Mouse (Mus musculus) gastrocnemius, adult 18-20 months (tissue): ENCODE results near the gene Psmd14. TPM values are rescaled to one million over a fixed set of nuclear protein-coding genes. Genes with fewer than 3 reads are reported as not detected.

Experiments
- DNase-seq: peaks from one replicate; pipeline ENCODE4 v3.0.0; 2021; ENCODE audit warnings: low spot score
- total RNA-seq, 2 experiments: library from RNA; stranded (reverse); gene quantifications; 2 replicates each; pipeline ENCODE4 v1.2.3; 2021

Gene Psmd14
- total RNA-seq, 2 experiments from 2014 or later = 60.1 to 63.9 TPM

DNA sequence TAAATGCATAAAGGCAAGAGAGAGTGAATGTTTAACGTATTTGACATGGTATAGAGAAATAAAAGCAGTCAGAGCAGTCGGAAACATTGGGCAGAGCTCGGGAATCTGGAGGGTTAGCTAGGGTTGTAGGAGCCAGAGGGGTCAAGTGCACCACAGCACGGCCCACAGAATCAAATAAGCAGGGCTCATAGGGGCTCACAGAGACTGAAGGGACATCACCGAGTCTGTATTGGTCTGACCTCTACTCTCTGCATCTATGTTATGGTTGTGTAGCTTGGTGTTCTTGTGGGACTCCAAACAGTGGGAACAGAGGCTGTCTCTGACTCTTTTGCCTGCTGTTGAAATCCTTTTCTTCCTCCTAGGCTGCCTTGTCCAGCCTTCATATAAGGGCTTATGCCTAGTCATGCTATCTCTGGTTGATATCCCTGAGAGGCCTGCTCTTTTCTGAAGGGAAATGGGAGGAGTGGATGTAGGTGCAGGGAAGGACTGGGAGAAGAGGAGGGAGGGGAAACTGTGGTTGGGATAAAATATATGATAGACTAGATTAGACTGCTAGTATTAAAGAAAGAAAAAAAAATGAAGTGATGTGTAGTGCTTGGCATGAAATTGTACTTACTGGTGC is 47.9 kb downstream of the Psmd14 start:
- no peak for DNase-seq

- DNase-seq = no peak
Measured at GRCm38 (mm10) chr2:61760044-61760443, 48.5 kb downstream of the Psmd14 start.

- DNase-seq = no peak
Measured at GRCm38 (mm10) chr2:61764470-61765105, 53.1 kb downstream of the Psmd14 start.

- no peak for DNase-seq
Measured at GRCm38 (mm10) chr2:61765526-61765925, 54.0 kb downstream of the Psmd14 start.

GRCm38 (mm10) chr2:61780794-61781193 is 69.3 kb downstream of the Psmd14 start:
- no peak for DNase-seq

DNA sequence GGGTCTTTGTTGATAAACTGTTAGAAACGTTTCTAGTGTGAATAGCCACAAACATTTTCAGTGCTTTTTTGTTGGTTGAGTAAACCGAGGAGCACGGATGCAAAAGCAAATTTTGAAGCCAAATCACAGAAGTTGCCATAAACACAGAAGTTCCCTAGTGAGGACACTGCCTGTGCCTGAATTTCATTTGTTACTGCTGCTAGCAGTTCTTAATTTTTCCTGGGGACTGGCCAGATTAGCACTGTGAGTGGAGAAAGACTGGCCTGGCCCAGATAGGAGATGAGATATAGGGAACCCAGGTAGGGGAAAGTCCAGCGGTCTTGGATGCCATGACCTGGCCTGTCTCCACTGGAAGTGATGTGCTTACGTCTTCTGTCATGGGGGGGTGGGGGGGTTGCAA is 83.5 kb downstream of the Psmd14 start:
- DNase-seq = no peak

DNA sequence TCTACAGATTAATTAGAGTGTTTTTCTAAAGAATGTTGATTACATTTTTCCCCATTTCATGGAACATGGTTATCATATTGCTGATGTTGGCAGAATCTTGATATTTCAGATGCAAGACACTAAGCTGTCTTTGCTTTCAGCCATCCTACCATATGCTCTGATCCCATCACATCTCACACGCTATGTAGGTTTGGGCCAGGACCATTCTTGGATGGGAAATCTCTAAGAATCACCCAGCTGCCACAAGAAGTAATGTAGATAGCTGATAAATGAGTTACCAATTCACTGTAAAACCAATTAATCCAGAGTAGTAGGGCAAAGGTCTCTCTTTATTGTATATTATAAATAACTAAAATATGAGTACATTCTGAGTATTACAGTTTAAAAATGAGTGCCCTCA is 86.6 kb downstream of the Psmd14 start:
- no peak for DNase-seq

DNA sequence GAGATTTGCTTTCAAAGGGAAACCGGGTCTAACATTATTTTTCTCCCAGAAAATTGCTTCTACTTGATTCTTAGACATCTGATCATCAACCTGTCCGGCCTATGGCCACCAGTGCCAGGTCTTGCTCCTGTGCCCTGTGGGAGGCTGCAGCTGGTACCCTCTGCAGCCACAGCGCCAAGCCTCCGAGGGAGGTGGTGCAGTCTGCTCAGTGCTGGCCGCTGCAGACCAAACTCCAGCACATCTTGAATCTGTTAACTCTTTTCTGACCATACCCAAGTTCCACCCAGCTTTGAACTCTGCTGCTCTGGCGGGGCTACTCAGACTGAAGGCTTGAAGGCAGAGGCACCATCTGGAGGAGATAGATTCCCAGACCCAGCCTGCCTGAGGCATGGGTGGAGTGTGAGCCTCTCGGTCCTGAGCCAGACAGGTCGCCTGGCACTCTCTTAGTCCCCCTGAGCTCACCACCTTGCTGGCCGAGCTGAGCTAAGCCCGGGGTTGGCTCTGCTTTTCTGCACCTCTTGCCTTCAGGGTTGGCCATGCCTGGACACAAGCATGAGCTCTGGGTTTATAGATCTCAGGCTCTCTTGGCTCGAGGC is 91.3 kb downstream of the Psmd14 start, which contains the start of gene Tbr1:
Gene Tbr1 (plus strand): TSS at position 275 of the 596 bp plus-strand sequence.
- no peak for DNase-seq

DNA sequence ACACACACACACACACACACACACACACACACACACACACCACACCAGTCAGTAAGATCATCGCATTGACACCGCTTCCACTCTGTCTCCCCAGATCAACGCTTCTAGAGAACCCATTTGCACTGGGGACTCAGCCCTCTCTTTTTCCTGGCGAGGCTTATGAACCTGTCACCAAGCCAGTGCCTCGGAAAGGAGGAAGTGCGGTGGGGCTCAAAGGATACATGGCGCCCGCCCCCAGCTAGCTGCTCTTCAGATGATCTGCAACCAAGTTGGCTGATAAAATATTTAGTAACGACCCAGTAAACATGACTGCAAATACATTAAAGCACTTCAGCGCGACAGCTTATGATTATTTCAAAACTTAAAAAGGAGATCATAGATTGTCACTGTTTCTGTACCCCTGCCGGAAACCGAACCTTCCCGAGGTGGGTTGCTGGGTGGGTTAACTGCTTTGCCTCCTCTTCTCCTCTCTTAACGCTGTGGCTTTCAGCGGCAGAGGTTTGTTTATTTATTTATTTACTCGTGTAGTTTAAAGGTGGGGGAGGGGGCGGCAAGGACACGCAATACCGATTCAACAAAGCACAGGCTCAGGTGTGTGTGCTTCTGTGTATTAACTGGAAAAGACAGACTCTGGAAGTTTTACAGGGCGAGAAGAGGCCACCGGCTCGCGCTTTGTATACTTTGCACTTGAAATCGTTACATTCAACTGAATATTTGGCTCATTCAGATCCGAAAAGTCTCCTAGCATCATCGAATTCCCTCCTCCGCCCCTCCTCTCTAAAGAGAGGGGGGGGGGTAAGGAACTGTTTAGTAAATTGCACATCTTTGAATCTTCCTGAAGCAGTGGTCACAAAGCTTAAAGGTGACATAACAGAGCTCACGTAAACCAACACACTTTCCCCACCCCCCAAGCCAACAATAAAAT is 92.2 kb downstream of the Psmd14 start:
- DNase-seq = no peak

DNA sequence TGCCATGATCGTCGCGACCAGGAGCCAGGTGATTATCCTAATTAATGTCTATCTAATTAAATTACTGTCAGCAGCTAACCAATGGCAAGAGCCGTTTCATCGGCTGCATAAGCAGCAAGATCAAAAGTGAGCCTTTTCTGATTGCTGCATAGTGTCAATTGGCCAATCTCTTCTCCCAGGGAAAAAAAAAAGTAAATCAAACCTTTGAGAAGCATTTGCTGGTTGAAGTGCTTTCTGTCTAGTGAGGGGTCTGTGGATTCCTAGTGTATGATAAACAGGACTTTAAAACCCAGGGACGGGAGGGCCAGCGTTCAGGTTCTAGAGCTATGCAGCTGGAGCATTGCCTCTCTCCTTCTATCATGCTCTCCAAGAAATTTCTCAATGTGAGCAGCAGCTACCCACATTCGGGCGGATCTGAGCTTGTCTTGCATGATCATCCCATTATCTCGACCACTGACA is 92.9 kb downstream of the Psmd14 start:
- no peak for DNase-seq

DNA sequence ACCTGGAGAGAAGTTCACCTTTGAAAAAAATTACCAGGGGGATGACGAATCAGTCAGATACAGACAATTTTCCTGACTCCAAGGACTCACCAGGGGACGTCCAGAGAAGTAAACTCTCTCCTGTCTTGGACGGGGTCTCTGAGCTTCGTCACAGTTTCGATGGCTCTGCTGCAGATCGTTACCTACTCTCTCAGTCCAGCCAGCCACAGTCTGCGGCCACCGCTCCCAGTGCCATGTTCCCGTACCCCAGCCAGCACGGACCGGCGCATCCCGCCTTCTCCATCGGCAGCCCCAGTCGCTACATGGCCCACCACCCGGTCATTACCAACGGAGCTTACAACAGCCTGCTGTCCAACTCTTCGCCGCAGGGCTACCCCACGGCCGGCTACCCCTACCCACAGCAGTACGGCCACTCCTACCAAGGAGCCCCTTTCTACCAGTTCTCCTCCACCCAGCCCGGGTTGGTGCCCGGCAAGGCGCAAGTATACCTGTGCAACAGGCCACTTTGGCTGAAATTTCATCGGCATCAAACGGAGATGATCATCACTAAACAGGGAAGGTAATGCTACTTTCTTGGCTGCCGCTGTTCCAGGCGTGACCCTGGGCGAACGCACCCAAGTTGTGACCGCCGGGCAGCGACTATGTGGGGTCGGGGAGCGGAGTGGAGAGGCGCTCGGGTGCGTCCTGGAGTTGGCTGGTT is 93.5 kb downstream of the Psmd14 start:
- DNase-seq = no peak

GRCm38 (mm10) chr2:61805541-61806345 is 94.2 kb downstream of the Psmd14 start:
- DNase-seq = no peak

GRCm38 (mm10) chr2:61806346-61806825 is 94.9 kb downstream of the Psmd14 start:
- DNase-seq = no peak

GRCm38 (mm10) chr2:61807151-61807550 is 95.7 kb downstream of the Psmd14 start:
- no peak for DNase-seq

DNA sequence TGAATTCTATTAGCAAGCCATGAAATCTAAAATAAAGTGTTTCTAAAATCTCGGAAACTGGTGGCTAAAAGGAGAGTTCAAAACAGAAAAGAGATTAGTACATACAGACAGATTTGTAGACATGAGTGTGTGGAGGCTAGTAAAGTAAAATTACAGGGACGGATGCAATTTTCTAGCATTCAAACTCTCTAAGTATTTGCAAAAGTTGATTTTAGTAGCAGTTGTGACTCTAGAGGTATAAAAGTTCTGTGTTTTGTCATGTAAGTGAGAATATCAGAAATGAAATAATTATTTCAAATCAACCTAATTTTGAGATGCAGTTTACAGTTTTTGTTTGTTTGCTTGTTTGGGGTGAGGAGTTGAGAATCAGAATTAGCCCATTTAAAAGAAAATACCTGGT is 96.3 kb downstream of the Psmd14 start:
- DNase-seq = no peak

GRCm38 (mm10) chr2:61808776-61809175 is 97.3 kb downstream of the Psmd14 start:
- no peak for DNase-seq

DNA sequence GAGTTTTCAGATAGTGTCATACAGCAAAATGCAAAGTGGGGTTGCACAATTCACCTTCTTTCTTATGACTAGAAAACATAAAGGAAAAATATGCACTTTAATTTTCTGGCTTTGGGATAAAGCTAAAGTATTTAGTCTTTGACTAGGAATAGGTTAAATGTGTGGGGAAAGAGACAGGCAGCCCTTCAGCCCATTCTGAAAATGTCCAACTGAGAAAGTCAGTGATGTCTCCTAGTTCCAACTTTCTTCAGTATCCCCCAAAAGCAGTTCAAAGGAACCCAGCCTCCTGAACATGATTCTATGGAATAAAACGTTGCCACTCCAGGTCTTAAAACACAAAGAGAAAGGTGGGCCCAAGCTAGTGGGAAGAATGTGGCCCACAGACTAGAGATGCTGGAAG is 97.9 kb downstream of the Psmd14 start:
- no peak for DNase-seq

- no peak for DNase-seq
Measured at GRCm38 (mm10) chr2:61810751-61811150, 99.3 kb downstream of the Psmd14 start.

GRCm38 (mm10) chr2:61811163-61811506 is 99.6 kb downstream of the Psmd14 start:
- DNase-seq = no peak
